Mouse (Mus musculus): ENCODE measurements at regions not wholly inside any gene's neighbourhood (a gene's known extent, or its start where the extent isn't known, plus 50 kb on each side); places are given as distances from the start of the nearest gene placed in this dataset.
A peak's percentile ranks its signal among the peaks of the same experiment; 100 is the strongest.

DNA sequence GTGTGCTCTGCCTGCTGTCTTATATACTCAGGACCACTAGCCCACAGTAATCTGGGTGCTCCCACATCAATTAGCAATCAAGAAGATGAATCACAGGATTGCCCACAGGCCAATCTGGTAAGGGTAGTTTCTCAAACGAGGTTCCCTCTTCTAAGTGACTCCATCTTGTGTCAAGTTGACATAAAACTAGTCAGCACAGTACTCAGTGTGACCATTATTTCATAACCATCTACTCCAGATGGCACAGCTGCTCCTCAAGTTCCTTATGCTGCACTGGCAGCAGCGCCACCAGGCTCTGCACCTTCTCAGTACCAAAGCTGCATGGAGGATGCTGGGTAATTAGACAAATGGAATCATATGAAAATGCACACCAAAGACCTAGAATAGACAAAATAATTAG is 175.6 kb upstream of the B3galt2 start:
- DNase-seq (ENCODE audit: low spot score in 2 of 2): peak in 1 of 2 experiments; percentile 3

GRCm38 (mm10) chr1:143466092-143466491 is 174.4 kb upstream of the B3galt2 start:
- no peak for DNase-seq (ENCODE audit: low spot score in 2 of 2)

GRCm38 (mm10) chr1:143475329-143475728 is 165.1 kb upstream of the B3galt2 start:
- no peak for DNase-seq (ENCODE audit: low spot score in 2 of 2)

GRCm38 (mm10) chr1:143483345-143483744 is 157.1 kb upstream of the B3galt2 start:
- no peak for DNase-seq (ENCODE audit: low spot score in 2 of 2)

DNA sequence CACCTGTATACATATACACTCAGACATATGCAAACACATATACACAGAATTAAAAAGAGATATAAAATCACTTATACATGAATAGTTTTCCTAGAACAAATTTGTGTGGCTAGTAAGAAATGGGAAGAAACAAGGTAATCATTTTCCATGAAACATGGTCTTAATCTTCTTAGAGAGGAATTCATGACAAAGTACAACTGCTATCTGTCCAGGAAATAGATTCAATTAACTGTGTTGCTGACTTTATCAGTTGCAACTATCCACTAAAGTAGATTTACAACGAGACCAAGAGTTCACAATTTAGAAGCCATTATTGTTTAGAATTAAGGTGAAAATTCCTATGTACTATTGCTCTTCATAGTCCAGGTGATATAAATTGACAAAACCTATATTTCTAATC is 155.5 kb upstream of the B3galt2 start:
- DNase-seq (ENCODE audit: low spot score in 2 of 2): no peak

GRCm38 (mm10) chr1:143497092-143497491 is 143.4 kb upstream of the B3galt2 start:
- DNase-seq (ENCODE audit: low spot score in 2 of 2): no peak

DNA sequence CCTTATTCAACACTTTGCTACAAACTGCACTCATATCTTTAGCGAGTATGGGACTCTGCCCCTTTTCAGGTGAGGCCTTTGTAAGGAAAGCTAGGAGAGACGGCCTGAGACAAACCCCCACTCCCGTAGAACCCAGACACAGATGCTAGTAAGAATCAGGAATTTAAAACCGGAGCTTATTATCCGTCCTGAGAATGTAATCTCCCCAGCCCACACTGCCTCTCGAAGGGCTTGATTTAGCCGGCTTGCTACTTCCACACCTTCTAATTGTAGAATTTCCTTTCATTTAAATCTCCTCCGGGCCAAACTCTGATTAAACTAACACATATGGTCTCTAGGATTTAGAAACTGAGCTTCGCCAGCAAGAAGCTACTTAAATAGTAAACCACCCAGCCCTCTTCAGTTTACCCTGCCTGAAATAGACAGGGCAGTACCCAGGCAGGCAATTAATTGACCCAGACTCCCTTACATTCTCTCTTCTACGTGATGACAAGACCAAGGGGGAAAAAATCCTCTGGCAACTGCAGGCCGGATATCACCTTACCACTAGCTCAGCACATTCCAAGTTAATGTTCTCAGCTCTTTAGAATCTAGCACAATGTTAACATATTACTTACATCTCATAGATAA is 136.9 kb upstream of the B3galt2 start:
- no peak for DNase-seq (ENCODE audit: low spot score in 2 of 2)

GRCm38 (mm10) chr1:143504066-143504440 is 136.4 kb upstream of the B3galt2 start:
- no peak for DNase-seq (ENCODE audit: low spot score in 2 of 2)

DNA sequence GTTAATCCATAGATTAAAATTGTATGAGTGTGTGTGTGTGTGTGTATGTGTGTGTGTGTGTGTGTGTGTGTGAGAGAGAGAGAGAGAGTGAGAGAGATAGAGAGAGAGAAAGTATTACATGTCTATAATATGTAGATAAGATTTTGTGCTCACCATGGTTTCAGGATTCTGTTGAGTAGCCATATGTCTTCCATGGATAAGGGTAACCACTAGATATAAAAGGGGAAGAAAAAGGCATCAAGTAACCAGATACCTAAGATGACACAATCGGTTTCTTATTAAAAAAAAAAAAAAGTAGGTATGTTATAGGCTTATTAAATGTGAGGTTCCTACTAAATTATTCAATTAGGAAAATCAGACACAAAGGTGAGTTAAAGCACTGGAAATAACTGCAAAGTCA is 135.1 kb upstream of the B3galt2 start:
- DNase-seq (ENCODE audit: low spot score in 2 of 2): no peak

DNA sequence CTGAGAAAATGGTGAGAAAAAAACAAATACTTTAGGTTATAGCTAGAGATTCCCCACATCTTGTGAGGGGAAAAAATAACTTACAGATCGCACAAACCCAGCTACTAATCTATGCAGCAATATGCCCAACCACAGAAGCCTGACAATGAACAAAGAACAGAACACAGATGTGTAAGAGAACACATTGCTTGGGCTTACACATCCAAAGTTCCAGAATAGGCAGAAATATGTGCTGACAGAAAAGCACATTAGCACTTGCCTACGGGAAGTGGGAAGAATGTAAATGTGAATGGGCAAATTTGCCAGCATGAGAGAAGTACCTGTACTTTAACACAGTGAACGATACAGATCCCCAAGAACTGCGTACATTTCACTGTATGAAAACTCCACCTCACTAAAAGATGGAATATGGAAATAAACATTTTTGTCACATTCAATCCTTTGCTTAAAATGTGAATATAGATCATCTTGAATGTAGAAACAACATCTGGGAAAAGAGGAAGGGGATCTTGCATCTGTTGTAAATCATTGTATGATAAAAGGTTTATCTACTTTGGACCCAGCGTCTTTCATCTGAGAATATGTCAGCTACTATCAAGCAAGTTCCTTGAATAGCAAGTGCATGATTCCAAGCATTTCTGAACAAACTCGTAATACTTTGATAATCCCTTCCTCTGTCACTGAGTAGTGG is 116.5 kb upstream of the B3galt2 start:
- peak in 1 of 2 experiments; percentile 39 for DNase-seq (ENCODE audit: low spot score in 2 of 2)

DNA sequence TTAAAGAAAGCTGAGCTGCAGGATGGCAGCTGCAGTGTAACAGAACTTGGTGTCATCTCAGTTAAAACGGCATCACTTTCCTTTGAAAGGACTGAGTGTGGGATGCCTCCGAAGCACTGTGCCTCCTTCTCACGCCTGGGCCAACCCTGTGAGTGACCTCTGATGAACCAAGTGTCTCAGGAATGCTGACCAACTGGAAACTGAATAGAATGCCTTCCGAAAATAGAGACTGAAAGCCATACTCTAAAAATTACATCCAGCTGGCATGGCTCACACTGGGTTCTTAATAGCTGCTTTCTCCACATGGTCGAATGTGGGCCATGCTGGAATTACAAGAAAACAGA is 116.0 kb upstream of the B3galt2 start:
- peak in 1 of 2 experiments; percentile 18 for DNase-seq (ENCODE audit: low spot score in 2 of 2)

DNA sequence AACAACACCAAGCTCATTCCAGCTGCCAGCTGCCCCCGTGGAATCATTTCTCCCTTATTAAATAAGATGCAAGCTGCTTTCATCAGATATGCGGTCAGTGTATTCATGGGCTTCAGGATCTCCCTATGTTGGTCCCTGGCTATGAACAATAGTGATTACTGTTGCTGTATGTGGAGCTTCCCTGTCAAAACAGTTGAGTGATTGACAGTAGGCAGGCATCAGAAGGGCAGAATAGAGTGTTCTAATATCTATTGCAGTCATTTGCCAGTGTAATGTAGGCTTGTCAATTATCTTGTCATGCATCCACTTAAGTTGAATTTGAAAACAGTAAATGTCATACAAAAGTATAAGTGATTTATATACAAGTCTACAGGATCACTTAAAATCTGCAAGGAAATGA is 100.2 kb upstream of the B3galt2 start:
- DNase-seq (ENCODE audit: low spot score in 2 of 2): no peak

GRCm38 (mm10) chr1:143540701-143541100 is 99.8 kb upstream of the B3galt2 start:
- no peak for DNase-seq (ENCODE audit: low spot score in 2 of 2)
